Mouse (Mus musculus) MEL (cell line): ENCODE measurements at regions not wholly inside any gene's neighbourhood (a gene's known extent, or its start where the extent isn't known, plus 50 kb on each side); places are given as distances from the start of the nearest gene placed in this dataset.

Source experiments
- DNase-seq: peaks from one replicate; pipeline ENCODE4 v3.0.0; 2011; ENCODE audit warnings: low read depth, low spot score
- H3K27ac ChIP-seq: 2 replicates; pipeline ENCODE4 v1.5.1; 2012; ENCODE audit warnings: low read depth, mild to moderate bottlenecking, control low read depth, low read length, moderate library complexity; ENCODE audit not compliant: control insufficient read depth
- H3K27me3 ChIP-seq, 2 experiments: fragments of 150-350 bp in 1 of 2; sonication (generic) in 1 of 2; 2 replicates each; pipeline ENCODE4 v1.6.1; 2012; ENCODE audit warnings: low read length in 2 of 2, mild to moderate bottlenecking in 2 of 2, improper control_type of control experiment in 1 of 2, moderate library complexity in 1 of 2; ENCODE audit not compliant: insufficient read depth in 2 of 2, control insufficient read depth in 1 of 2
- H3K36me3 ChIP-seq, 2 experiments: 2 replicates each; pipeline ENCODE4 v1.6.1; 2012 to 2014; ENCODE audit warnings: low read length in 2 of 2, improper control_type of control experiment in 1 of 2, inconsistent platforms in 1 of 2, mild to moderate bottlenecking in 1 of 2; ENCODE audit not compliant: insufficient read depth in 2 of 2, control insufficient read depth in 1 of 2
- H3K4me1 ChIP-seq, 2 experiments: fragments of 150-350 bp in 1 of 2; sonication (generic) in 1 of 2; 2 replicates each; pipeline ENCODE4 v1.6.1; 2012; ENCODE audit warnings: low read length in 2 of 2, improper control_type of control experiment in 1 of 2, mild to moderate bottlenecking in 1 of 2; ENCODE audit not compliant: insufficient read depth in 2 of 2, control insufficient read depth in 1 of 2
- H3K4me3 ChIP-seq, 2 experiments: fragments of 150-350 bp in 1 of 2; sonication (generic) in 1 of 2; 2 replicates each; pipeline ENCODE4 v1.5.1; 2012; ENCODE audit warnings: low read depth in 2 of 2, low read length in 2 of 2, mild to moderate bottlenecking in 2 of 2, moderate library complexity in 2 of 2, control low read depth in 1 of 2, improper control_type of control experiment in 1 of 2; ENCODE audit not compliant: control insufficient read depth in 1 of 2, insufficient read depth in 1 of 2
- H3K79me2 ChIP-seq: 2 replicates; pipeline ENCODE4 v1.6.1; 2012; ENCODE audit warnings: mild to moderate bottlenecking, low read length, moderate library complexity; ENCODE audit not compliant: control insufficient read depth, poor library complexity, insufficient read depth
- H3K9ac ChIP-seq: 2 replicates; pipeline ENCODE4 v1.6.1; 2012; ENCODE audit warnings: low read depth, mild to moderate bottlenecking, control low read depth, low read length, moderate library complexity; ENCODE audit not compliant: control insufficient read depth, poor library complexity, severe bottlenecking
- H3K9me3 ChIP-seq: fragments of 150-350 bp; sonication (generic); replicated peaks from 2 replicates; pipeline ENCODE4 v1.6.1; 2012; ENCODE audit warnings: mild to moderate bottlenecking, low read length, improper control_type of control experiment, moderate library complexity; ENCODE audit not compliant: insufficient read depth
- BHLHE40 ChIP-seq: IDR thresholded peaks from 2 replicates; pipeline ENCODE4 v1.6.1; 2012; ENCODE audit warnings: low read depth, mild to moderate bottlenecking, inconsistent platforms, low read length, improper control_type of control experiment, borderline replicate concordance
- CHD1 ChIP-seq: IDR thresholded peaks from 2 replicates; pipeline ENCODE4 v1.6.1; 2012; ENCODE audit warnings: low read depth, mild to moderate bottlenecking, inconsistent platforms, low read length, improper control_type of control experiment
- CHD2 ChIP-seq: IDR thresholded peaks from 2 replicates; pipeline ENCODE4 v1.6.1; 2011; ENCODE audit warnings: low read length, improper control_type of control experiment
- CTCF ChIP-seq, 3 experiments: IDR thresholded peaks in 2 of 3; conservative IDR thresholded peaks in 1 of 3; 2 replicates each; pipeline ENCODE4 v1.5.1; 2011 to 2012; ENCODE audit warnings: low read length in 3 of 3, low read depth in 2 of 3, mild to moderate bottlenecking in 2 of 3, improper control_type of control experiment in 1 of 3, inconsistent platforms in 1 of 3, mixed read lengths in 1 of 3, moderate library complexity in 1 of 3; ENCODE audit not compliant: control insufficient read depth in 1 of 3, insufficient read depth in 1 of 3, poor library complexity in 1 of 3, severe bottlenecking in 1 of 3
- E2F4 ChIP-seq: IDR thresholded peaks from 2 replicates; pipeline ENCODE4 v1.6.1; 2011; ENCODE audit warnings: low read depth, low read length, improper control_type of control experiment, borderline replicate concordance
- ELF1 ChIP-seq: IDR thresholded peaks from 2 replicates; pipeline ENCODE4 v1.6.1; 2014; ENCODE audit warnings: low read depth, mild to moderate bottlenecking, inconsistent platforms, low read length, improper control_type of control experiment, moderate library complexity
- EP300 ChIP-seq, 2 experiments: IDR thresholded peaks; 2 replicates each; pipeline ENCODE4 v1.6.1; 2011; ENCODE audit warnings: improper control_type of control experiment in 2 of 2, low read length in 2 of 2, low read depth in 1 of 2, mild to moderate bottlenecking in 1 of 2
- MAX ChIP-seq: IDR thresholded peaks from 2 replicates; pipeline ENCODE4 v1.6.1; 2011; ENCODE audit warnings: low read length, improper control_type of control experiment
- MYB ChIP-seq: IDR thresholded peaks from 2 replicates; pipeline ENCODE4 v1.6.1; 2011; ENCODE audit warnings: mild to moderate bottlenecking, low read depth, low read length, improper control_type of control experiment
- POLR2AphosphoS5 ChIP-seq: IDR thresholded peaks from 2 replicates; pipeline ENCODE4 v1.6.1; 2012; ENCODE audit warnings: low read depth, borderline replicate concordance, mild to moderate bottlenecking, inconsistent platforms, low read length, moderate library complexity, mixed read lengths
- RCOR1 ChIP-seq: IDR thresholded peaks from 2 replicates; pipeline ENCODE4 v1.6.1; 2012; ENCODE audit warnings: low read depth, mild to moderate bottlenecking, inconsistent platforms, low read length, improper control_type of control experiment
- SIN3A ChIP-seq: IDR thresholded peaks from 2 replicates; pipeline ENCODE4 v1.6.1; 2012; ENCODE audit warnings: low read length, improper control_type of control experiment, inconsistent platforms
- TAL1 ChIP-seq: IDR thresholded peaks from 2 replicates; pipeline ENCODE4 v1.6.1; 2012; ENCODE audit warnings: mild to moderate bottlenecking, inconsistent platforms, low read length, moderate library complexity, mixed read lengths
- TCF12 ChIP-seq: IDR thresholded peaks from 2 replicates; pipeline ENCODE4 v1.6.1; 2014; ENCODE audit warnings: low read depth, mild to moderate bottlenecking, inconsistent platforms, low read length, improper control_type of control experiment, moderate library complexity
- UBTF ChIP-seq: IDR thresholded peaks from 2 replicates; pipeline ENCODE4 v1.6.1; 2012; ENCODE audit warnings: low read depth, mild to moderate bottlenecking, inconsistent platforms, low read length, improper control_type of control experiment, moderate library complexity, borderline replicate concordance; ENCODE audit not compliant: insufficient read depth
- USF1 ChIP-seq: IDR thresholded peaks from 2 replicates; pipeline ENCODE4 v1.6.1; 2014; ENCODE audit warnings: low read depth, mild to moderate bottlenecking, inconsistent platforms, low read length, improper control_type of control experiment, moderate library complexity
- USF2 ChIP-seq, 2 experiments: IDR thresholded peaks; 2 replicates each; pipeline ENCODE4 v1.6.1; 2011 to 2012; ENCODE audit warnings: improper control_type of control experiment in 2 of 2, low read length in 2 of 2, borderline replicate concordance in 1 of 2, inconsistent platforms in 1 of 2, low read depth in 1 of 2, mild to moderate bottlenecking in 1 of 2; ENCODE audit not compliant: insufficient read depth in 1 of 2
- ZMIZ1 ChIP-seq: IDR thresholded peaks from 2 replicates; pipeline ENCODE4 v1.6.1; 2012; ENCODE audit warnings: low read depth, mild to moderate bottlenecking, inconsistent platforms, low read length, improper control_type of control experiment, moderate library complexity
- ZNF384 ChIP-seq: IDR thresholded peaks from 2 replicates; pipeline ENCODE4 v1.6.1; 2012; ENCODE audit warnings: low read depth, mild to moderate bottlenecking, inconsistent platforms, low read length, improper control_type of control experiment

DNA sequence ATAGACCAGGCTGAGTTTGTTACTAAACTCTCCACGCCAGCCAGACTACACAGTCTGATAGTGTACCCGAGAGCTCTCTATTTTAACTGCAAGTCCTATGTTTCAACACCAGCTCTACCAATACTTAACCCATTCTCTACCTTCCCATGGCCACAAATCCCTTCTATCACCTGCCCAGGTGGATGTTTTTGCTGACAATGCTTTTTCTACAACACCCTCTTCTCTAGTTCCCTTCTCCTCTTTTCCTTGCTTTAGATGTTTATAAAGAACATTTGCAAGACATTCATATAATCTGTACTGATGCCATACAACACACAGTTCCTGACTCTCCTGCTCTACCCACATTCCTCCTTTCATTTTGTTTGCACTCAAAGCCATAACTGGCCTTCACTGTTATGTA, 161.9 kb downstream of the 1500009L16Rik start:
- Histone ChIP-seq H3K9ac (no peak overlapping the region), H3K9me3 (no peaks in the 10 kb centered on the region), H3K27me3 (no peaks in the 10 kb centered on the region; a peak in 1 of 4 replicates), H3K27ac (no peak overlapping the region), H3K4me3 (no peak overlapping the region)
- TF ChIP-seq EP300 (IDR thresholded peaks at IDR 0.05; ENCODE audit: low read depth in 1 of 2, low read length in 2 of 2) = no peak
- no peak for TF ChIP-seq CHD1
- TF ChIP-seq MAX = no peak
- TF ChIP-seq ELF1 = no peak
- TF ChIP-seq USF2 (IDR thresholded peaks at IDR 0.05; ENCODE audit: borderline replicate concordance in 1 of 2, insufficient read depth in 1 of 2, low read depth in 1 of 2, low read length in 2 of 2) = no peak
- no peak for TF ChIP-seq UBTF
- no peak for TF ChIP-seq E2F4
- no peak for TF ChIP-seq MYB
- TF ChIP-seq ZNF384 = no peak
- no peak for TF ChIP-seq SIN3A
- no peak for TF ChIP-seq ZMIZ1
- TF ChIP-seq TAL1 = no peak
- TF ChIP-seq, all 39 proteins: peak for 0
- Histone ChIP-seq H3K36me3 (no peaks in the 10 kb centered on the region), H3K4me1 (no peaks in the 10 kb centered on the region), H3K79me2 (no peaks in the 10 kb centered on the region)
- DNase-seq = no peak

- H3K4me1 ChIP-seq = no peaks in the 10 kb centered on the region
- H3K36me3 ChIP-seq = no peaks in the 10 kb centered on the region
- H3K9me3 ChIP-seq = no peaks in the 10 kb centered on the region
- H3K9ac ChIP-seq = no peak overlapping the region
- H3K4me3 ChIP-seq = no peak overlapping the region
- no peak for TF ChIP-seq CHD2
- no peak for TF ChIP-seq TCF12
- TF ChIP-seq CTCF (IDR thresholded peaks at IDR 0.05 in 2 of 3, conservative IDR thresholded peaks at IDR 0.05 in 1 of 3; ENCODE audit: control insufficient read depth in 1 of 3, insufficient read depth in 1 of 3, low read depth in 2 of 3, low read length in 3 of 3, poor library complexity in 1 of 3, severe bottlenecking in 1 of 3) = no peak
- TF ChIP-seq POLR2AphosphoS5 = no peak
- TF ChIP-seq BHLHE40 = no peak
- no peak for TF ChIP-seq RCOR1
- no peak for TF ChIP-seq USF1
- no peaks in the 10 kb centered on the region for H3K79me2 ChIP-seq
- DNase-seq = no peak
- no peaks in the 10 kb centered on the region; a peak in 1 of 4 replicates for H3K27me3 ChIP-seq
- no peak overlapping the region for H3K27ac ChIP-seq
These were observed 165.9 kb downstream of the 1500009L16Rik start for GRCm38 (mm10) chr10:83888587-83888986.
